Mouse (Mus musculus) left cerebral cortex, adult 9 months (tissue): Measurements from ENCODE around the gene Ttc8.
A peak's percentile ranks its signal among the peaks of the same experiment; 100 is the strongest.
"Not testable (repeated sequence)": the region's sequence is repeated elsewhere in the genome, so short reads cannot be mapped to it uniquely, and the experiment has no call there.

Source experiments
- DNase-seq, 2 experiments: peaks; one replicate each; pipeline ENCODE4 v3.0.0; 2022; ENCODE audit warnings: low spot score in 2 of 2

Gene Ttc8

DNA sequence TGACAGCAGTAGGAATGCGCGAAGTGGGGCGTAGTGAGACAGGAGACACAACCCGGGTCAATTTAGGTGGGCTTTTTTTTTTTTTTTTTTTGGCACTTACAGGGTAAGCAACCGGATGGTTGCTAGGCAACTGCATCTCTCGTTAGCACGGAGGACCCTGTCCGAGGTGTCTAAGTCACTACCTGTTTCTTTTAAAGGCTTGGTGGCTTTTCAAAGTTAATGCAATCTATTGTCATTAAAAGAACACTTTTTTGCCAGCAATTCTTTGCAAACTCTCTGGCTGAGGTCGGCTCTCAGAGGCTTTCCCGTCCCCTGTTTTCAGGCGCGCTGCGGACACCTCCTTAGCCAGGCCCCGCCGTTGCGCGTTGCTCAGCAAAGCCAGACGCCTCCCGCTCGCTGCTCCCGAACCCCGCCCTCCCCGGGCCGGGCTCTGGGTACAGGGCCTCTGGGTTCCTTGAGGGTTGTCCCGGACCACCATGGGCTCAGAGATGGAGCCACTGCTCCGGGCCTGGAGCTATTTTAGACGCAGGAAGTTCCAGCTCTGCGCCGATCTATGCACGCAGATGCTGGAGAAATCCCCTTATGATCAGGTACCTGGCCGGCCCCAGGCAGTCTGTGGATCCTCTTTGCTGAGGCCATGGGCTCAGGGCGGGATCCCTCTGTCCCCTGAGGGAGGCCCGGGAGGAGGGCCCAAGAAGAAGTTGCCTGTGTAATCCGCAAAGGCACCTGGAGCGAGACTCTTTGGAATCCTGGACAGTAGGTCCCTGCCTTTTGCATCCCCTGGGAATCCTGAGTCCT, at the start of gene Ttc8:
Ttc8 (plus strand) TSS at position 381 of the 798 bp plus-strand sequence.
- DNase-seq = peak; percentile 79 to 92

DNA sequence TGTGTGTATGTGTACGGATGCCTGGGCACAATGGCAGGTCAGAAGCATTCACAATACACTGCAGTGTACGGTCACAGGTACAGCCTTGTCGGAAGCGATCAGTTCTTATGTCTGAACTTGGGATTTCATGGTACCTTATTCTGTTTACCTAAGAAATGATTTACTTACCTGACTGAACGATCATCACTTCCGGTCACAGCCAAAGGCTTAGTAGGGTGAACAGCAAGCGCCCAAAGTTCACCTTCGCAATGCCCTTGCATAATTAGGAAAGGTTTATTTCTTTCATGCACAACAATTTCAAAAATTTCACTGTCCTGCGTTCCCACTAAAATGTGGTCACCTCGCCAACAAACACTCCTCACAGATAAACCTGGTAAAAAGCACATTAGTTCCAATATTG, 47.5 kb upstream of the Ttc8 start:
- DNase-seq = no peak

DNA sequence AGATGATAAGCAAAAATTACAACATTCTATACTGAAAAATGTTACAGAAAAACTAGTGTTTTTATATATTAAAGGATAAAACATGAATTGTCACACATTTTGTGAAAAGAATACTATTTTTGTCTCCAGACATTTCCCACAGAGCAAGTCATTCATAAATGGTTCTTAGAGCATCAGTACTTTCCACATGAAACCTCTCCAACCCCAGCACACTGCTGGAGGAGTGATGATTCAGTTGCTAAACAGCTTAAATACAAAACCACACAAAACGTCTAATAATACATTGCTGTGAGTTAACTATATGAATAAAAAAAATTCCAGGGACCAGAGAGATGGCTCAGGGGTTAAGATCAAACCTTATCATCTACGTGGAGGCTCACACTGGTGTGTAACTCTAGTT, 45.2 kb upstream of the Ttc8 start:
- DNase-seq = no peak

DNA sequence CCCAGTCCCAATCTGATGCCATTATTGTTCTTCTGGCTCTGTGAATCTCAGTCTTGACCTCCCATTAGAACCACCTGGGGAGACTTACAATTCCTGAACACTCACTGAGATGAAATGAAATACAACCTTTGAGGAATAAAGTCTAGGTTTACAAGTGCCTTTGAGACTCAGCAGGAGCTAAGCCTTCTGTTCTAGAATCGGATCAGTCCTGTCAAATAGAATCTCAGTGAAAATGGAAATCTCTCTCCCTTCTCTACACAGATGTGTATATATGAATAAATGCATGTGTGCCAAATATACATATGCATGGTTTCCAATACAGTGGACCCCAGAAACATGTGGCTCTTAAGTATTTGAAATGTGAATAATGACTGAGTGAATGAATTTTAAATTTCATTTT, 41.7 kb upstream of the Ttc8 start:
- no peak for DNase-seq

DNA sequence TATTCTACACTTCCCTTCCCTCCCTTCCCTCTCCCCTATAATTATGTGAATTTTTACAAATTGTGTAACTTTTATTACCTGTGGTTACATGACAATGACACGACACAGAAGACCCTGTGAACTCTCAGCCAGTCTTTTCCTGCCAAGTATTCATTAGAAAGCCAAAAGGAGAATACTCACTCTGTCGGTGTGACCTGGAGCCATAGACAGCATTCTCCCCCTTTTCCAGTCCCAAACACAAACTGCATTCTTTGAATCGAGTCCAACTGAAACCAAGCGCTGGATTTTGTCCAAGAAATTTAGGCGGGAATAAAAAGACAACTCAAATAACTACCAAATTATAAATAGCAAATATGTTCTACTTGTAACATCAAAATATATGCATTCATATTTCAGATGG, 38.6 kb upstream of the Ttc8 start:
- DNase-seq = no peak

DNA sequence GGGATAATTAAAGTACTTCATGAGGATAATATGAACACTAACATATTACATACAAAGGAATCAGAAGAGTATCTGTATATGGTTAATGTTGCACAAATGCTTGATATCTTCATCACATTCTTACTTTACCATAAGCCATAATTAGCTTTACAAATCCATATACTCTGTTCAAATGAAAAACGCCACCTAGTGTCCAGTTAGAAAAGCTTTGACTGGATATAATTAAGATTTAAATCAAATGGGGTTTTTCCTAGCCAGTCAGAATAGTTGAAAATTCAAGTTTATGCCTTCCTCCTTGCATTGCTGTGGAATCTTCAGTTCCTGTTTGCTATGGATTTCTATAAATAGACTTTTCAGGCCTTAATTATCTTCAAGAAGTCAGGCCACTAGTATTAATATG, 35.9 kb upstream of the Ttc8 start:
- DNase-seq = no peak

DNA sequence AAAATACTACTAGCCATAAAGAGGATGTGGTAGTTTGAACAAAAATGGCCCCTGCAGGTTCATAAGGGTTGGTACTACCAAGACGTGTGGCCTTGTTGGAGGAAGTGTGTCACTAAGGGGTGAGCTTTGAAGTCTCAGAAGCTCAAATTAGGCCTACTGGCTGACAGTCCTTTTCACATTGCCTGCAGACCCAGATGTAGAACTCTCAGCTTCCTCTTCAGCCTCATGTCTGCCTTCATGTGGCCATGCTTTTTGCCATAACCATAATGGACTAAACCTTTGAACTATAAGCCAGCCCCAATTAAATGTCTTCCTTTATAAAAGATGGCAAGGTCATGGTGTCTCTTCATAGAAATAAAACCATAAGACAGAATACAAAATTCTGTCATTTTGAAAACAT, 23.6 kb upstream of the Ttc8 start:
- no peak for DNase-seq

DNA sequence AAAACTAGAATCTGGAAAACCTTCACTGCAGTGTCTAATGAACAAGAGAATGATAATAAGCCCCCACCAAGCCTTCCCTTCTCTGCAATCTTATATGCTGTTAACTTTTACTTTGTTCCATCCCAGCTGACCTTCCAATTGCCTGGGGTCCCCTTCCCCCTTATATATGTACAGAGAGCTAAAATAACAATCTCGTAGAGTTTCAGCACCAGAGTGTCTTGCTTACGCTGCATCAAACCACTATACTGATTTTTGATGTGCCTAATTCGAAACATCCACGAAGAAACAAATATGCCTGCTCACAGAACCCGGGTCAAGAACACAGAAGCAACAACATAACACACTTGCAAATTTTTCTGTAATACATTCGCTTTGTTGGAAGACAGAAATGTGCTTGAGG, 20.7 kb upstream of the Ttc8 start:
- DNase-seq = no peak

DNA sequence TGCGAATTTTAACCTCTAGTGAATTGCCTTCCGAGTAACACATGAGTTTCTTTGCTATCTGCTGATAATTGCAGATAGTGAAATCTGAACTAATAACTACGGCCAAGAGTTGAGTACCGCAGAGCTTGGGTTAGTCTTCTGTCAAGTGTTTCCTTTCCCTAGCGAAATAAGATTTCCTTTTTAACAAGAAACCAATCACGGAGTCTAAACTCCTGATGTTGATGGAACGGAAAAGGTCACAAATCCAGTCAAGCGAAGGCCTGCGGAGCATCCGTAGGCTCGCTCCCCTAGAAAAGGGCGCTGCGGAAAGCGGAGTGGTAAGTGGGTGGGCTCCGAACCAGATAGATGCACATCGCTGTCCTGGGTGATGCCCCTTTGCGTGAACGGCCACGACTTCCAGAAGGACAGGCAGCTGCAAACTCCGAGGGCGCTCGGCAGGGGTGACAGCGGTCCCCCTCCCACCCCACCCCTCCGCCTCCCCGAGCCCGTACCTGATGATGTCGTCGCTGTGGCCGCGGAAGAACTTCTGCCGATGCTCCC, 20.0 kb upstream of the Ttc8 start:
- DNase-seq = no peak

DNA sequence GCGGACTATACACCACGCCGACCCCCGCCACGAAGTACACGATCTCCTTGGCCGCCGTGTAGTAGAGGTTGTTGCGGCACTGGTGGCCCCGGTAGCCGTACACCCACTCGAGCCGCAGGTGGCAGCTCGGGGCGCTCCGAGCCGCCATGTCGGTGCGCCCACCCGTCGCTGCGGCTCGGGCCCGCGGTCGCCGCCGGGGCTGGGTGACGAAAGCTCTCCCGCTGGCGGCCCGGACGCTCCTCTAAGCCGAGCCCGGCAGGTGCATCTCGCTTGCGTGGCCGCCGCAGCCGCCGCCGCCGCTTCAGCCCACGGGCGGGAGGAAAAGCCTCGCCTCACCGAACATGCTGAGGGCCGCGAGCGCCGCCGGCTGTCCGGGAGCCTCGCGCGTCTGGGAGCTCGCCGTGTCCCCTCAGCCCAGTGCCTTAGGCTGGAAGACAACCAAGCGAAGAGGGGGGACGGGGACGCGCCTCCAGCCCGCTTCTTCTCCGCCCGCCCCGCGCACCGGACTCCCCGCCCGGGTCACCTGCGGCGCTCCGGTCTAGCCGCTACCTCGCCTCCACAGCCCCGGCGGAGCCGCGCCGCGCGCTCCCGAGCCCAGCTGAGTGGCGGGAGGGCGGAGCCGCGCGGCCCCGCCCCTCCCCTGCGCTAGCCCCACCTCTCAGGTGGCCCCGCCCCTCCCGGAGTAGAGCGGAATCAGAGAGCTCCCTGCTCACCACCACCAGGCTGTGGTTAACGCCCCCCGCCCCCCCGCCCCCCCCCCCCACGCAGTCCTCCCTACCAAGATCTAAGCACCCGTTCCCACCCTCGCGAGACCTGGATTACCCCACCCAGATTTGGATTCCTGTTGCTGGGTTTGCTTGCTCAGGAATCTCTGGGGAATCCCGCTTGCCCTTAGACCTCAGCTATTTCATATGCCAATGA, 19.2 kb upstream of the Ttc8 start, which contains the start of gene Eml5:
Eml5 (minus strand) TSS at position 604 of the 921 bp plus-strand sequence.
- DNase-seq = peak; percentile 47 to 75

DNA sequence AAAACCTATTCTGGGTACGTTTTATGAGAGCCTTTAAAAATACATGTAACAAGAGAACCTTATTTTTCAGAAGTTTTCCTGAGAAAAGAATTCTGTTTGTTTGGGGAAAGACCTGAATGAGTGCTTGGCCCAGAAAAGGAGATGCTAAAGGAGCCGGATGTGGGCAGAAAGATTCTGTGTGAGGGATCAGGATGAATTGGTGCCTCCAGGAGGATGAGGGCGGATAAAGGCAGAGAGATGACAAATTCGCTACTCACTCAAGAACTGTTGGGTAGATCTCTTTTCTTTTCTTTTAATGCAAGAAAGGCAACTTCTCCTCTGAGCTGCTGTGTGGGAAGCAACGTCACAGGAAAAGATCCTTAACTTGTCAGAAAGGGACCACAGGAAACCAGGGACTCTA, 14.9 kb upstream of the Ttc8 start:
- no peak for DNase-seq

DNA sequence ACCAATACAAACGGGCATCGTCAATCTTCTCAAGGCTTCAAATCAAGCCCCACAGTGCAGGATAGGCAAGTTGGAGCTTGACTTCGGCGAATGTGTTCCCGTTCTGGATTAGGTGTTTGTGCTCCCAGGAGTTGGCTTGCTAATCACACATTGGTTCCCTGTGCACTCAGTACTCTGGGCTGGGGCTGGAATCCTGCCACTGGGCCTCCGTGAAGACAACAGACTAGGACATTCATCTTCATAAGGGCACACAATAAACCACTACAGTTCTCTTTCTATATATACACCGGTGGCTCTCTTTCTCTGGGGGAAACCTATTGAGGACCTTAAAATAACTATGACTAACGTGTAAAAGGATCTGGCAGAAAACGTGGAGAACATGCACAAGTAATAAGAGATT, 10.3 kb upstream of the Ttc8 start:
- DNase-seq = no peak

DNA sequence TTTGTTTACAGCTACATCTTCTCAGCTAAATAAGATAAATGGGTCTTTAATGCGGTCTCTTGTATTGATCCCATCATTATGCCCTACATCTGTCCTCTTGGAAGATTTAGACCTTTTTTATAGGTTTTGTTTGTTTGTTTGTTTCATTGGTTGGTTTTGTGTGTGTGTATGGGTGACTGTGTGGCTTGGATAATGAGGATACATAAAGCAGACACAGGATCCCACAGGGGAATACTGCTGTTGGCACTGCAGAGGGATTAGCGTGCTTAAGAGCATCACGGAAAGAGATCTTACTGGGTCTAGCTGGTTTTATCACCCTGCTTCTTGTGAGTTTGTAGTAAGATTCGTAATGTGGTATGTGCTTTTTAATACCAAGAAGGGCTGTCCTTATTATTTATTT, 10.8 kb downstream of the Ttc8 start:
- DNase-seq = no peak

DNA sequence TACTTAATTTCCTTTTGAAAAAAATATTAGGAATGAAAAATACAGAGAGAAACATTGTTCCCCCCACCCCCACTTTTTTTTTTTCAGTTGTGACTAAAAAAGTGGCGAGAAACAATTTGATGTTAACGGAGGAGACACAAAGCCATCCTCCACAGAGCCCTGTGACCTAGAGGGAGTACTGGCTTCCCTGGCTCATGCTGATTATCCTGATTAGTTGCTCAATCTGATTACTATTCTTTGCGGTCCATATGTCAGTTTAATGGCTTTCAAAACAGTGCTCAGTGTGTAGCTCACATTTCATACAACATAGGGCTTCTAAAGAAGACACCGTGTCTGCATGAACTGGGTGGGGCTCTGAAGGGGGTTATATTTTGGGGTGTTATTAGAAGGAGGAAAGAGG, 12.1 kb downstream of the Ttc8 start:
- DNase-seq = no peak

DNA sequence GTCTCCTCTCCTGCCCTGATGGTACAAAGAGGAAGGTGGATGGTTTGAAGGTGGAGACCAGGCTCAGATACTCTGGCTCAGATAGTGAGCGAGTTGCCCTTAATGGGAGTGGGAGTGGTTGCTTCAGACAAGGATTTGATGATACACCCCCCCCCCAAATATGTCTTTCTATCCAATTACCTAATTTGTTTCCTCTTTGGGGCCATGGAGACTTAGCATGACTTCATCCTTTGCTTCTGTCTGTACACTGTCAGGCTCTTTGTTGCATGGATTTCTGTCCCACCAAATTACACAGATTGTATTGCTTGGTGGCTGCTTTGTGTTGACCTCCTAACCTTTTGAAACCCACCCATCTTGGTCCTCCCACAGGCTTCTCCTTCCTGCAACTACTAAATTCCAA, 12.5 kb downstream of the Ttc8 start:
- DNase-seq = no peak

DNA sequence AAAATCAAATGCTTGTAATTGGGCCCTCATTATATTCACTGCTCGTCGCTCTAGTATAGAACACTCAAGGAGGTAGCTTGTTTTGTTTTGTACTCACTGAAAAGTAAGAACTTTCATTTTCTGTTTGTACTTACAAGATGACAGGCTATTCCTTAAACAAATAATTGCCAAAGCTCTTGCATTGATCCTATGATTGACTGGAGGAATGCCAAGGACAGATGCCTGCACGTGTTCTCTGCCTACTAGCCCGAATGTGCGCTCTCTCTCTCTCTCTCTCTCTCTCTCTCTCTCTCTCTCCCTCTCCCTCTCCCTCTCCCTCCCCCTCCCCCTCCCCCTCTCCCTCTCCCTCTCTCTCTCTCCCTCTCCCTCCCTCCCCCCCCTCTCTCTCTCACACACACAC, 30.9 kb downstream of the Ttc8 start:
- not testable (repeated sequence) for DNase-seq

DNA sequence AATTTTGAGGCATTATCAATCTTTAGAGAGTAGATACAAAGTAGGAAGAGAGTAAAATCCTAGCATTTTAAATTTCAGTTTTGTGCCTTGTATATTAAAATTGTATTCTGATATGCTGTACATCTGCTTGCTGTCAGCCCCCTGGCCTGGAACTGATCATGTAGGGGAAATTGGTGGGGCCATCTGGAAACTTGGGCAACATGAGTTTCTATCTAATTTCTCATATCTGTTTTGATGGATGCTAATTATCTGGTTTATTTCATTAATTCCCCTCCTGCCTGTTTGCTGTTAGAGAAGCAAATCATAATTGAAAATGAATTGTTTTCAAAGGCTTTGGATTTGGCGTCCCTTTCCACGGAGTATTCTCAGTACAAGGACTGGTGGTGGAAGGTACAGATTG, 36.6 kb downstream of the Ttc8 start:
- DNase-seq = no peak

DNA sequence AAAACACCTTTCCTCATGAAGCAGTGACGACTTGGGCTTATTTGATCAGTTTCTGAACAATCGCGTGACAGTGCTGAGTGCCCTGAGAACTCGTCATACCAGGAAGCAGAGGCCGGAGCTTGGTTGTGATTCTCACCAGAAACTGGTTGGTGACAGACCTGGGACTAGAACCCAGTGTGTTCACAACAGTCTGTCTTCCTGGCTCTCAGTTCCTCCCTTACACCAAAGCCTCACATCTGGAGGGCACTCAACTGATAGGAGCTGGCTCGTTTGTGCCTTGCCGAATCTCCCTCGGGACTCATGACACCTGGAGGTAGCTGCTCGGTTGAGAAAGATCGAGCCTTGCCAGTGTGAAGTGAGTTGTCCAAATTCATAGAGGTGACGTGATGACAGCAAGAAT, 37.1 kb downstream of the Ttc8 start:
- no peak for DNase-seq

DNA sequence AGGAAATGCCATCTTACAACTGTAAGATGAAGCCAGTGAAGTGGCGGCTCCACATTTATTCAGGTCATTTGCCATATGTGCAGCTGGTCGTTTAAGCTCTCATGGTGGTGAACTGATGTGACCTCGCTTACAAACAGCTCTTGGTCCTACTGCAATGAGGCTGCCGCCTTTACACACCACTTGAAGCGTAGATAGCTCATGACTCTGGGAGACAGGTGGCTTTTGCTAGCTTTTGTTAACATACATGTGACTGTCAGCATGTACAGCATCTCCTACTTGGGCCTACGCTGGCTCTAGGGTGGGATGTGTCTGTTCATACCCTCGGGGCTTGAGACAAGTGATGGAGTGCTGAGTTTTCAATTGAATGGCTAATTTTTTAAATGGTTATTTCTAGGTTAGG, 40.6 kb downstream of the Ttc8 start:
- DNase-seq = no peak

DNA sequence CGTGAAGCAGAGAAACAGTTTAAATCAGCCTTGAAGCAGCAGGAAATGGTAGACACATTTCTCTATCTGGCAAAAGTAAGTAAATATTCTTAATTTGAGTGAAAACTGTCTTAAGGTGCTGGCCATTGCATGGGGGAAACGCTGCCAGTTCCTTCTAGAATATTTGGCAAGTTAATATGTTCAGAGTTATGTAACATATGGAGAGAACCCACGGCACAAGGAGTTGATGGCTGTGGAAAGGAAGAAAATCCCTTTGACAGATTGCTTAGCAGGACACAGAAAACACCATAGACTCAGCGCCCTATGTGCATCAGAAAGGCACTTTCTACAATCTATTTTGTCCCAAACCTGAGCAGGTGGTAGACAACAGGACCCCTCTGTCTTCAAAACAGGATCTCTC, 41.0 kb downstream of the Ttc8 start:
- DNase-seq = peak in 1 of 2 experiments; percentile 31

DNA sequence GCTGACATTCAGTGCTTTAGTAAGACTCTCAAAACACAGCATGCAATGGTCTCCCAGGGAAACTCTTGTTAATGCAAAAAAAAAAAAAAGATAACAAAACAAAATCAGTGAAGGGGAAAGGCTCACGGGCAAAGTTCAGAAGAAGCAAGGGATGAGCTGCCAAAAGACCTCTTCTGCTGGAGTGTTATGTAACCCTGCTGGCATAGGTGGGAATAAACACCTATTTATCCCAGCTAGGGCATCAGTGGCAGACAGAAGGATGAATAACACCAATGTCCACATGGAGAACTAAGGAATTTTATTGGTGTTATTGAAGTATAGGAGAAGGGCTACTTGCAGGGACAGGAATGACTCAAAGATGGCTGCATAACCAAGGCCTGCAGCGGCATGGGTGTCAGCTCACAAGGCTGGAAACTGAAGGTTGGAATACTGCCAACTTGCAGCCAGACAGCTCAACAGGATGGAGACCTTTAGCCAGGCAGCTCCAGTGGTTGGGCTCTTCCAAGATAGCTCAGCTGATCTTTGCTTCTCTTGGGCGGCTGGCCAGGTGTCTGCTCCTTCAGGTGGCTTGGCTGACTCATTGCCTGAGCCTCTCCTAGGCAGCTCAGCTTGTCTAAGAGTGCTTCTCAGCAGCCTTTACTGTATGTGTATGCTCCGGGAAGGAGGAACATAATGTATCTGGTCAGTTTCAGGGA, 45.2 kb downstream of the Ttc8 start:
- DNase-seq = no peak

DNA sequence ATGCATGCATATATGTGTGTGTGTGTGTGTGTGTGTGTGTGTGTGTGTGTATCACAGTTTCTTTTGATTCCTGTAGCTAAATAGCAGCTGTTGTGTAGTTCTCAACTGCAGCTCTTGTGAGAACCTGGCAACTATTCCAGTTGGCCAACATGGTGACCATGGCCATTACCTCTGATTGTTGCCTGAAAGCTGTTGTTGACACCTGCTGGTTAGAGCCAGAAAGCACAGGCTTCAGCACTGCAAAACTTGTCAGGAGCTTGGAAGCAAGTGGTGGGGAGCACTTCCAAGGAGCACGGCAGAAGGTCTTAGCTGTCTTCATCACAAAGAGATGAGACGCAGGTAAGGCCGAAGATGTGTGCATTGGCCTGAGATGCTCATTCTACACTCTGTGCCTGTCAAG, 51.9 kb downstream of the Ttc8 start:
- DNase-seq = no peak
